Mouse (Mus musculus) neural tube, embryonic 14.5 days (tissue): ENCODE results near the gene C1qb. TPM values are rescaled to one million over a fixed set of nuclear protein-coding genes. Genes with fewer than 3 reads are reported as not detected.

Experiments
- ATAC-seq: fragments of 200-750 bp; cut with Nextera tagmentation; 2 replicates; pipeline ENCODE4 v1.8.0; 2017; ENCODE audit warnings: low read depth, mild to moderate bottlenecking, moderate TSS enrichment, moderate library complexity
- H3K27ac ChIP-seq: fragments of 300-500 bp; sonication (generic); 2 replicates; pipeline ENCODE4 v1.5.1; 2014; ENCODE audit warnings: low read depth, mild to moderate bottlenecking, control low read depth, low read length, moderate library complexity, mixed read lengths
- H3K27me3 ChIP-seq: fragments of 300-500 bp; sonication (generic); 2 replicates; pipeline ENCODE4 v1.6.1; 2014; ENCODE audit warnings: low read length; ENCODE audit not compliant: control insufficient read depth, insufficient read depth
- H3K36me3 ChIP-seq: fragments of 300-500 bp; sonication (generic); 2 replicates; pipeline ENCODE4 v1.6.1; 2014; ENCODE audit warnings: low read length, mixed read lengths; ENCODE audit not compliant: control insufficient read depth, insufficient read depth
- H3K4me1 ChIP-seq: fragments of 300-500 bp; sonication (generic); 2 replicates; pipeline ENCODE4 v1.6.1; 2014; ENCODE audit warnings: low read length; ENCODE audit not compliant: control insufficient read depth, insufficient read depth
- H3K4me2 ChIP-seq: fragments of 300-500 bp; sonication (generic); 2 replicates; pipeline ENCODE4 v1.6.1; 2014; ENCODE audit warnings: mild to moderate bottlenecking, low read depth, low read length, control low read depth
- H3K4me3 ChIP-seq: fragments of 300-500 bp; sonication (generic); 2 replicates; pipeline ENCODE4 v1.5.1; 2014; ENCODE audit warnings: low read depth, low read length, control low read depth, mixed read lengths
- H3K9ac ChIP-seq: fragments of 300-500 bp; sonication (generic); replicated peaks from 2 replicates; pipeline ENCODE4 v1.6.1; 2014; ENCODE audit warnings: low read depth, mild to moderate bottlenecking, control low read depth, low read length, mixed read lengths
- H3K9me3 ChIP-seq: fragments of 300-500 bp; sonication (generic); 2 replicates; pipeline ENCODE4 v1.6.1; 2016; ENCODE audit warnings: low read length; ENCODE audit not compliant: control insufficient read depth
- WGBS: fragments of 180-500 bp; shearing (Covaris S2); extraction: QIAGEN DNeasy Blood & Tissue Kit; methylation state at CpG from one replicate; pipeline ENCODE4 v1.1.7; 2014; 5-methylcytosine and 5-hydroxymethylcytosine counted together
- polyA plus RNA-seq: library from polyadenylated mRNA; unstranded; fragments of >200 nt; fragmentation: Nextera tagmentation; extraction: Ambion mirVana; gene quantifications from 2 replicates; pipeline ENCODE4 v1.2.1, GENCODE M21; 2014

Gene C1qb
- polyA plus RNA-seq, 1 experiment from 2014 or later, result 28.2 TPM

GRCm38 (mm10) chr4:136916359-136917164, 30.6 kb upstream of the C1qb start:
- ATAC-seq, result no peak
- no peaks in the 10 kb centered on the region for H3K9me3 ChIP-seq

GRCm38 (mm10) chr4:136912841-136913240, 26.9 kb upstream of the C1qb start:
- no peaks in the 10 kb centered on the region for H3K9me3 ChIP-seq
- no peaks in the 10 kb centered on the region for H3K27me3 ChIP-seq
- 9% methylated on average over 9 of the region's 9 CpGs for WGBS
- no peaks in the 10 kb centered on the region for H3K36me3 ChIP-seq
- ATAC-seq, result no peak
- no peak overlapping the region for H3K4me2 ChIP-seq
- peaks cover 24% of the 10 kb centered on the region for H3K4me1 ChIP-seq
- H3K27ac ChIP-seq, result no peak overlapping the region
- H3K9ac ChIP-seq, result no peak overlapping the region
- H3K4me3 ChIP-seq, result no peak overlapping the region

More at GRCm38 (mm10) chr4:136916359-136917164, 30.6 kb upstream of the C1qb start:
- peaks cover 20% of the 10 kb centered on the region for H3K4me1 ChIP-seq
- 40% methylated on average over 20 of the region's 20 CpGs for WGBS
- H3K4me3 ChIP-seq, result no peak overlapping the region
- peak overlapping the region; percentile 17; the same call in 1 of the 2 replicates for H3K27ac ChIP-seq
- H3K36me3 ChIP-seq, result no peaks in the 10 kb centered on the region
- no peak overlapping the region for H3K9ac ChIP-seq
- H3K27me3 ChIP-seq, result no peaks in the 10 kb centered on the region
- no peak overlapping the region for H3K4me2 ChIP-seq

- Histone ChIP-seq H3K9me3 (no peaks in the 10 kb centered on the region), H3K9ac (no peak overlapping the region), H3K27ac (no peak overlapping the region), H3K4me1 (peaks cover 17% of the 10 kb centered on the region), H3K4me2 (0 out of 2 replicates have a peak overlapping the region, but pooled peaks have one; percentile 19), H3K4me3 (no peak overlapping the region), H3K36me3 (no peaks in the 10 kb centered on the region), H3K27me3 (no peaks in the 10 kb centered on the region)
- WGBS, result 46% methylated on average over 9 of the region's 9 CpGs
- no peak for ATAC-seq
These were observed 25.8 kb upstream of the C1qb start for GRCm38 (mm10) chr4:136911804-136912203.

- Histone ChIP-seq H3K27me3 (peaks cover 3% of the 10 kb centered on the region; the same call in 1 of the 2 replicates), H3K27ac (no peak overlapping the region), H3K4me3 (no peak overlapping the region), H3K4me1 (peaks cover 12% of the 10 kb centered on the region; the same call in 1 of the 2 replicates), H3K9me3 (no peaks in the 10 kb centered on the region), H3K36me3 (no peaks in the 10 kb centered on the region), H3K4me2 (peak overlapping the region; percentile 19; the same call in 1 of the 2 replicates), H3K9ac (no peak overlapping the region)
- 2% methylated on average over 17 of the region's 17 CpGs for WGBS
- ATAC-seq, result peak; percentile 39; the same call in 1 of the 2 replicates
These were observed 25.2 kb upstream of the C1qb start for GRCm38 (mm10) chr4:136911211-136911646.

- H3K36me3 ChIP-seq, result no peaks in the 10 kb centered on the region
- H3K27ac ChIP-seq, result no peak overlapping the region
- H3K9me3 ChIP-seq, result no peaks in the 10 kb centered on the region
- H3K27me3 ChIP-seq, result peaks cover 6% of the 10 kb centered on the region
- H3K4me1 ChIP-seq, result peaks cover 15% of the 10 kb centered on the region; the same call in 1 of the 2 replicates
- no peak overlapping the region for H3K4me3 ChIP-seq
- ATAC-seq, result no peak
- H3K4me2 ChIP-seq, result no peak overlapping the region
- no peak overlapping the region for H3K9ac ChIP-seq
These were observed 21.8 kb upstream of the C1qb start for GRCm38 (mm10) chr4:136907809-136908208.

GRCm38 (mm10) chr4:136907033-136907432, 21.0 kb upstream of the C1qb start:
- Histone ChIP-seq H3K27ac (no peak overlapping the region), H3K9me3 (no peaks in the 10 kb centered on the region), H3K36me3 (no peaks in the 10 kb centered on the region), H3K27me3 (peaks cover 6% of the 10 kb centered on the region), H3K4me1 (peaks cover 11% of the 10 kb centered on the region; the same call in 1 of the 2 replicates), H3K9ac (no peak overlapping the region), H3K4me3 (no peak overlapping the region), H3K4me2 (no peak overlapping the region)
- 13% methylated on average over 7 of the region's 7 CpGs for WGBS
- no peak for ATAC-seq

GRCm38 (mm10) chr4:136904767-136905539, 19.0 kb upstream of the C1qb start:
- ATAC-seq, result peak; percentile 65
- no peaks in the 10 kb centered on the region for H3K36me3 ChIP-seq
- H3K27me3 ChIP-seq, result peaks cover 6% of the 10 kb centered on the region
- peak overlapping the region; percentile 16; the same call in 1 of the 2 replicates for H3K4me2 ChIP-seq
- no peak overlapping the region for H3K27ac ChIP-seq
- H3K4me1 ChIP-seq, result 0 out of 2 replicates have a peak, but pooled peaks cover 7% of the 10 kb centered on the region
- no peaks in the 10 kb centered on the region for H3K9me3 ChIP-seq
- no peak overlapping the region for H3K9ac ChIP-seq
- no peak overlapping the region for H3K4me3 ChIP-seq
- under 1% methylated on average over 23 of the region's 23 CpGs for WGBS

- Histone ChIP-seq H3K27ac (no peak overlapping the region), H3K9me3 (no peaks in the 10 kb centered on the region), H3K9ac (no peak overlapping the region), H3K4me1 (0 out of 2 replicates have a peak, but pooled peaks cover 3% of the 10 kb centered on the region), H3K36me3 (no peaks in the 10 kb centered on the region), H3K4me3 (no peak overlapping the region), H3K4me2 (no peak overlapping the region), H3K27me3 (peaks cover 6% of the 10 kb centered on the region; the same call in 1 of the 2 replicates)
- 62% methylated on average over 7 of the region's 7 CpGs for whole genome bisulfite sequencing
- ATAC-seq, result no peak
These were observed 13.2 kb upstream of the C1qb start for GRCm38 (mm10) chr4:136899154-136899553.
